Mouse (Mus musculus): ENCODE data around the gene Ncor2.

DNA sequence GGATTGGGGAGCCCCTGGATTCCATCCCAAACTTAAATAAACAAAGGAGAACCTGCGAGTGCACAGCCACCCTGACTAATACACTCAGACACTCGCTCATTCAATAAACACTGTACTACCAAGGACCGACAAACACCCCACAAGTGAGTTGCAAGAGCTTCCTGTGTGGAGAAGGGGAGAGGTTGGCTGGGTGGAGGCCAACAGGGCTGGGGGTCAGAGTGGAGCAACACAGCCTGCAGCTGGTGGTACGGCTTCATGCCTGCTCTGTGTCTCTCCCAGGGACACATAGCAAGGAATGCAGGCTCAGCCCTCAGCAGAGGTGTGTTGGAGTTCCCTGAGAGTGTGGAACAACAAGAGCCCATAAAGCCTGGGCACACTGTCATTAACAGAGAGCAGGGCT is 107.1 kb downstream of the Ncor2 start:
- no peak for TF ChIP-seq POLR2A (IDR thresholded peaks at IDR 0.05; ENCODE audit: extremely low read depth, insufficient read depth, low read length)
- no peak for TF ChIP-seq CTCF (IDR thresholded peaks at IDR 0.05; ENCODE audit: low read depth, low read length)
